Mouse (Mus musculus) hindbrain, postnatal 0 days (tissue): Measurements from ENCODE around the gene C1qbp. TPM values are rescaled to one million over a fixed set of nuclear protein-coding genes. Genes with fewer than 3 reads are reported as not detected.
A peak's percentile ranks its signal among the peaks of the same experiment; 100 is the strongest.

Experiments used
- ATAC-seq: fragments of 200-750 bp; cut with Nextera tagmentation; 2 replicates; pipeline ENCODE4 v1.8.0; 2017; ENCODE audit warnings: mild to moderate bottlenecking, moderate TSS enrichment, moderate library complexity
- DNase-seq: peaks from one replicate; pipeline ENCODE4 v3.0.0-alpha.2; 2015; ENCODE audit warnings: low spot score
- H3K27ac ChIP-seq: fragments of 300-500 bp; sonication (generic); 2 replicates; pipeline ENCODE4 v1.5.1; 2014; ENCODE audit warnings: mild to moderate bottlenecking
- H3K27me3 ChIP-seq: fragments of 300-500 bp; sonication (generic); 2 replicates; pipeline ENCODE4 v1.6.1; 2014; ENCODE audit warnings: low read length, mixed read lengths; ENCODE audit not compliant: insufficient read depth
- H3K36me3 ChIP-seq: fragments of 300-500 bp; sonication (generic); 2 replicates; pipeline ENCODE4 v1.6.1; 2014; ENCODE audit warnings: low read length, mixed read lengths; ENCODE audit not compliant: insufficient read depth
- H3K4me1 ChIP-seq: fragments of 300-500 bp; sonication (generic); 2 replicates; pipeline ENCODE4 v1.6.1; 2014; ENCODE audit warnings: antibody characterized with exemption, low read length, mixed read lengths; ENCODE audit not compliant: insufficient read depth
- H3K4me2 ChIP-seq: fragments of 300-500 bp; sonication (generic); 2 replicates; pipeline ENCODE4 v1.6.1; 2014; ENCODE audit warnings: low read depth, mild to moderate bottlenecking, low read length, moderate library complexity, mixed read lengths
- H3K4me3 ChIP-seq: fragments of 300-500 bp; sonication (generic); 2 replicates; pipeline ENCODE4 v1.5.1; 2014; ENCODE audit warnings: low read length
- H3K9ac ChIP-seq: fragments of 300-500 bp; sonication (generic); replicated peaks from 2 replicates; pipeline ENCODE4 v1.6.1; 2014; ENCODE audit warnings: mild to moderate bottlenecking, low read length, moderate library complexity, mixed read lengths
- H3K9me3 ChIP-seq: fragments of 300-500 bp; sonication (generic); 2 replicates; pipeline ENCODE4 v1.6.1; 2016; ENCODE audit warnings: low read length, mixed read lengths
- CTCF ChIP-seq: IDR thresholded peaks from 2 replicates; pipeline ENCODE4 v1.5.1; 2016; ENCODE audit warnings: antibody characterized with exemption, control low read depth, low read depth
- WGBS: fragments of 180-500 bp; shearing (Covaris S2); extraction: QIAGEN DNeasy Blood & Tissue Kit; methylation state at CpG from one replicate; pipeline ENCODE4 v1.1.7; 2014; 5-methylcytosine and 5-hydroxymethylcytosine counted together
- polyA plus RNA-seq: library from polyadenylated mRNA; unstranded; fragments of >200 nt; fragmentation: Nextera tagmentation; extraction: Ambion mirVana; gene quantifications from 2 replicates; pipeline ENCODE4 v1.2.1, GENCODE M21; 2015
- total RNA-seq: library from RNA; depleted of rRNA; stranded (reverse); fragments of >200 nt; gene quantifications from 2 replicates; pipeline ENCODE4 v1.2.3, GENCODE M21; 2014

The C1qbp gene
- total and polyA plus RNA-seq, 2 experiments from 2014 or later, result 14.9 to 201 TPM

GRCm38 (mm10) chr11:71004316-71004773 is 21.5 kb upstream of the C1qbp start, which contains the start of gene Dhx33:
Dhx33 (minus strand) TSS chr11:71004437.
- DNase-seq, result peak; percentile 99
- peak within 1 kb of the TSS; percentile 95 for H3K4me2 ChIP-seq
- peak; percentile 99 for ATAC-seq
- H3K4me1 ChIP-seq, result no peaks in the 10 kb centered on the region
- peak within 1 kb of the TSS; percentile 81 for H3K27ac ChIP-seq
- no peaks in the 10 kb centered on the region for H3K9me3 ChIP-seq
- TF ChIP-seq CTCF, result peak; percentile 65
- peak within 1 kb of the TSS; percentile 98 for H3K4me3 ChIP-seq
- peaks cover 16% of the 10 kb centered on the region; the same call in 1 of the 2 replicates for H3K36me3 ChIP-seq
- no peaks in the 10 kb centered on the region for H3K27me3 ChIP-seq
- under 1% methylated on average over 32 of the region's 35 CpGs for whole genome bisulfite sequencing
- H3K9ac ChIP-seq, result peak within 1 kb of the TSS; percentile 76

GRCm38 (mm10) chr11:71003611-71004315 is 20.9 kb upstream of the C1qbp start:
- no peak for TF ChIP-seq CTCF
- peak; percentile 60 for DNase-seq

GRCm38 (mm10) chr11:71001167-71001566 is 18.3 kb upstream of the C1qbp start:
- ATAC-seq (no peak), DNase-seq (no peak)
- H3K4me2 ChIP-seq, result no peak overlapping the region
- no peak overlapping the region for H3K9ac ChIP-seq
- H3K9me3 ChIP-seq, result no peaks in the 10 kb centered on the region
- WGBS, result 81% methylated on average over 4 of the region's 4 CpGs
- H3K27me3 ChIP-seq, result no peaks in the 10 kb centered on the region
- H3K36me3 ChIP-seq, result peaks cover 23% of the 10 kb centered on the region; the same call in 1 of the 2 replicates
- no peaks in the 10 kb centered on the region for H3K4me1 ChIP-seq
- TF ChIP-seq CTCF, result no peak
- no peak overlapping the region for H3K27ac ChIP-seq
- H3K4me3 ChIP-seq, result no peak overlapping the region

More at GRCm38 (mm10) chr11:71003611-71004315, 20.9 kb upstream of the C1qbp start:
- Histone ChIP-seq H3K4me2 (peak overlapping the region; percentile 95), H3K4me3 (peak overlapping the region; percentile 98), H3K9me3 (no peaks in the 10 kb centered on the region), H3K27ac (peak overlapping the region; percentile 81), H3K9ac (peak overlapping the region; percentile 76), H3K36me3 (peaks cover 20% of the 10 kb centered on the region; the same call in 1 of the 2 replicates), H3K27me3 (no peaks in the 10 kb centered on the region), H3K4me1 (no peaks in the 10 kb centered on the region)
- under 1% methylated on average over 49 of the region's 49 CpGs for WGBS
- peak; percentile 84 for ATAC-seq

GRCm38 (mm10) chr11:70982030-70982429 is 796 bp downstream of the C1qbp start:
- 16% methylated on average over 12 of the region's 12 CpGs for WGBS
- H3K27me3 ChIP-seq, result no peaks in the 10 kb centered on the region
- no peaks in the 10 kb centered on the region for H3K4me1 ChIP-seq
- peak overlapping the region; percentile 67 for H3K4me2 ChIP-seq
- DNase-seq (no peak), ATAC-seq (no peak)
- peaks cover 54% of the 10 kb centered on the region for H3K36me3 ChIP-seq
- no peak overlapping the region for H3K27ac ChIP-seq
- peak overlapping the region; percentile 97 for H3K4me3 ChIP-seq
- no peaks in the 10 kb centered on the region for H3K9me3 ChIP-seq
- H3K9ac ChIP-seq, result peak overlapping the region; percentile 85
- no peak for TF ChIP-seq CTCF

GRCm38 (mm10) chr11:70980751-70981510 is 1.9 kb downstream of the C1qbp start:
- Histone ChIP-seq H3K27me3 (no peaks in the 10 kb centered on the region), H3K4me1 (no peaks in the 10 kb centered on the region), H3K9ac (no peak overlapping the region), H3K27ac (no peak overlapping the region), H3K9me3 (no peaks in the 10 kb centered on the region), H3K36me3 (peaks cover 54% of the 10 kb centered on the region), H3K4me3 (no peak overlapping the region), H3K4me2 (no peak overlapping the region)
- 95% methylated on average over 14 of the region's 14 CpGs for WGBS
- ATAC-seq (no peak), DNase-seq (no peak)
- TF ChIP-seq CTCF, result no peak

- no peaks in the 10 kb centered on the region for H3K27me3 ChIP-seq
- 79% methylated on average over 6 of the region's 6 CpGs for WGBS
- no peak overlapping the region for H3K9ac ChIP-seq
- H3K27ac ChIP-seq, result no peak overlapping the region
- H3K36me3 ChIP-seq, result peaks cover 50% of the 10 kb centered on the region
- DNase-seq (no peak), ATAC-seq (no peak)
- no peak for TF ChIP-seq CTCF
- H3K4me1 ChIP-seq, result no peaks in the 10 kb centered on the region
- H3K9me3 ChIP-seq, result no peaks in the 10 kb centered on the region
- no peak overlapping the region for H3K4me2 ChIP-seq
- no peak overlapping the region for H3K4me3 ChIP-seq
Observed at GRCm38 (mm10) chr11:70980232-70980631, 2.6 kb downstream of the C1qbp start.
